Mouse (Mus musculus): Measurements from ENCODE around the gene A730015C16Rik. TPM values are rescaled to one million over a fixed set of nuclear protein-coding genes. Genes with fewer than 3 reads are reported as not detected.
A peak's percentile ranks its signal among the peaks of the same experiment; 100 is the strongest.

Gene A730015C16Rik
- polyA plus RNA-seq, 1 experiment from 2014 or later = 1.9 TPM

DNA sequence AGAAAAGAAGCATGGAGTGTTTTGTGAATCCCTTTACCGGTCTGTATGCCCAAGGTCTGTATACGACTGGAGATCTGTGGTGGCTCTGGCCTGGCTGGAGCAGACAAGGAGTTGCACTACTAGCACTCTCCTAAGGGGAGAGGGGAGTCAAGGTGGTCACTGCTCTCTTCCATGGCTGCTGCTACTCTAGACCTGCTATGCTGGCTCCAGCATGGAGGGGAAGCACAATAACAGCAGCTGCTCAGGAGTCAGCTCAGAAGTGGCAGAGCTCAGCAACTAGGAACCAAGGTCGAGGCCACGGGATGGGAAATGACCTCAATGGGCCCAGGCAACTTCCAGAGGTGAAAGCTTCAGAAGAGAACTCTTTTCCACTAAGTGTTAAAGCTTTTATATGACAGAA lies 37.3 kb downstream of the A730015C16Rik start:
- no peak for TF ChIP-seq EP300 (IDR thresholded peaks at IDR 0.05)
- TF ChIP-seq CTCF (IDR thresholded peaks at IDR 0.05) = no peak
- DNase-seq (ENCODE audit: low spot score) (no peak), ATAC-seq (no peak)
- H3K4me2 ChIP-seq (replicated peaks; ENCODE audit: low read depth, low read length) = no peak overlapping the region
- H3K27me3 ChIP-seq (replicated peaks; ENCODE audit: insufficient read depth, low read length) = no peaks in the 10 kb centered on the region
- H3K27ac ChIP-seq (ENCODE audit: low read length) = no peak overlapping the region
- H3K9me3 ChIP-seq (ENCODE audit: low read length) = no peaks in the 10 kb centered on the region
- no peak overlapping the region for H3K4me3 ChIP-seq (ENCODE audit: low read depth, low read length)
- no peaks in the 10 kb centered on the region for H3K4me1 ChIP-seq (ENCODE audit: insufficient read depth, low read depth, low read length)
- H3K9ac ChIP-seq (replicated peaks; ENCODE audit: low read depth) = no peak overlapping the region
- H3K36me3 ChIP-seq (ENCODE audit: insufficient read depth, low read length) = no peaks in the 10 kb centered on the region
- WGBS = 58% methylated on average over 4 of the region's 4 CpGs

DNA sequence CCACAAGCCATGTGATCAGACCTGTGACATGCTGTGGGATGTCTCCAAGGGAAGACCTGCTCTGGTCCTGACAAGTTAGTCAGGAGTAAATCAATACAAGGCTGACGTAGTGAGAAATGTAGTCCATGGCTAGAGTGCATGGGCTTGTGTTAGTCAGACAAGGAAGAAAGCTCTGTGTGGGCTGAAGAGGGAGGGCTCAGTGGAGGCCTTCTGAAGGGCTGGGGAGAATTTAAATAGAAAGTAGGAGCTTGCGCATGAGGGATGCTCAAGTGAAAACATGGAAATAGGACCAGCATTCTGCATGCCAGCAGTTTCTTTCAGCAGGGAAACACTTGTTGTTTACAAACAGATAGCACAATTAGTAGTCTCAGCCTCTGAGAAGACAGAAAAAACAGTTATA lies 44.9 kb downstream of the A730015C16Rik start:
- DNase-seq (ENCODE audit: low spot score) (no peak), ATAC-seq (no peak)
- Histone ChIP-seq H3K9ac (replicated peaks; ENCODE audit: low read depth) (no peak overlapping the region), H3K9me3 (ENCODE audit: low read length) (no peaks in the 10 kb centered on the region), H3K4me2 (replicated peaks; ENCODE audit: low read depth, low read length) (no peak overlapping the region), H3K4me3 (ENCODE audit: low read depth, low read length) (no peak overlapping the region), H3K4me1 (ENCODE audit: insufficient read depth, low read depth, low read length) (no peaks in the 10 kb centered on the region), H3K27me3 (replicated peaks; ENCODE audit: insufficient read depth, low read length) (no peaks in the 10 kb centered on the region), H3K36me3 (ENCODE audit: insufficient read depth, low read length) (no peaks in the 10 kb centered on the region), H3K27ac (ENCODE audit: low read length) (no peak overlapping the region)
- WGBS = 81% methylated on average over 2 of the region's 2 CpGs
- TF ChIP-seq CTCF (IDR thresholded peaks at IDR 0.05) = no peak
- no peak for TF ChIP-seq EP300 (IDR thresholded peaks at IDR 0.05)

DNA sequence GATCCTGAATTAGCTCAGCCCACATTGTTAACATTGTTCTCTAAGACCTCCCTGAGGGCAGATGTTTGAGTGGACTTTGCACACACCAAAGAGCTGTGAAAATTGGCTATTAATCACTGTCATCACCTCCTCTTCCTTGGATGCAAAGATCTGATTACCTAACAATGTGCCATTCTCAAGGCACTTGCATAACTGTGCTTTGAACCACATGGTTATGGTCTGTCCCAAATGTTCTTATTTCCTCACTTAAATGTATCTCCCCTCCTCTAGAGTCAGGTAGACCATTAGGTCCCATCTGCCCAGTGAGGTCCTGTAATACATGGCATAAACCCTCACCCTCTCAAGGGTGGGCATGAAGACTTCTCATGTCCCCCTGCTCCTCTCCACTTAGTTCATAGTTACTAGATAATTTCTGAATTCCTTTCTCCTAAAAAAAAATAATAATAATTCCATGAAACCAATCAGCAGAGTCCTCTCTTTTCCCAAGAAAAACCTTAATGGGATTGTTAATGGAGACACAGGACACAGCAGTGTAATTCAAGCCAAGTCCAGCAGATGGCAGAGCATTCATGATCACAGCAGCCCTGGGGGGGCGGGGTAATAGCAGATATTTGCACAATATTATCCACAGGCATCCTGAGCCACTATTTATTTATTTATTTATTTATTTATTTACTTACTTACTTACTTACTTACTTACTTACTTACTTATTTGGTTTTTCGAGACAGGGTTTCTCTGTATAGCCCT lies 50.2 kb downstream of the A730015C16Rik start:
- DNase-seq (ENCODE audit: low spot score) = peak; percentile 81
- Histone ChIP-seq H3K4me1 (ENCODE audit: insufficient read depth, low read depth, low read length) (no peaks in the 10 kb centered on the region), H3K27ac (ENCODE audit: low read length) (no peak overlapping the region), H3K4me2 (replicated peaks; ENCODE audit: low read depth, low read length) (no peak overlapping the region), H3K9me3 (ENCODE audit: low read length) (no peaks in the 10 kb centered on the region), H3K27me3 (replicated peaks; ENCODE audit: insufficient read depth, low read length) (no peaks in the 10 kb centered on the region), H3K9ac (replicated peaks; ENCODE audit: low read depth) (no peak overlapping the region), H3K36me3 (ENCODE audit: insufficient read depth, low read length) (no peaks in the 10 kb centered on the region), H3K4me3 (ENCODE audit: low read depth, low read length) (no peak overlapping the region)
- ATAC-seq = peak; percentile 71
- WGBS = 38% methylated on average over 2 of the region's 2 CpGs
- TF ChIP-seq EP300 (IDR thresholded peaks at IDR 0.05) = no peak
- TF ChIP-seq CTCF (IDR thresholded peaks at IDR 0.05) = peak; percentile 82

Other genes with a start within 250 kb of the A730015C16Rik start
- 21.3 and 22.4 TPM in 2 replicates for gene Cc2d1b, start 228.7 kb downstream of the A730015C16Rik start, polyA plus RNA-seq (2015; fragmentation: Nextera tagmentation; extraction: Ambion mirVana)
- gene 3110021N24Rik, start 129.0 kb downstream of the A730015C16Rik start, polyA plus RNA-seq (2015; fragmentation: Nextera tagmentation; extraction: Ambion mirVana) = 1.5 and 1.6 TPM in 2 replicates
- gene Zfyve9, start 67.8 kb downstream of the A730015C16Rik start, polyA plus RNA-seq (2015; fragmentation: Nextera tagmentation; extraction: Ambion mirVana) = 4.0 and 4.7 TPM in 2 replicates
- 106 and 111 TPM in 2 replicates for gene Btf3l4, start 15.0 kb downstream of the A730015C16Rik start, polyA plus RNA-seq (2015; fragmentation: Nextera tagmentation; extraction: Ambion mirVana)
- gene Txndc12, start 14.0 kb downstream of the A730015C16Rik start, polyA plus RNA-seq (2015; fragmentation: Nextera tagmentation; extraction: Ambion mirVana) = 93.1 and 97.5 TPM in 2 replicates
- gene Kti12, start 834 bp downstream of the A730015C16Rik start, polyA plus RNA-seq (2015; fragmentation: Nextera tagmentation; extraction: Ambion mirVana) = 26.6 and 27.8 TPM in 2 replicates
- 3.0 and 3.2 TPM in 2 replicates for gene Rab3b, start 30.4 kb upstream of the A730015C16Rik start, polyA plus RNA-seq (2015; fragmentation: Nextera tagmentation; extraction: Ambion mirVana)
- 29.3 and 36.9 TPM in 2 replicates for gene Nrd1, start 152.0 kb upstream of the A730015C16Rik start, polyA plus RNA-seq (2015; fragmentation: Nextera tagmentation; extraction: Ambion mirVana)

Measured in lung, postnatal 0 days (tissue).